Mouse (Mus musculus): ENCODE data around the gene Arx.

The Arx gene

DNA sequence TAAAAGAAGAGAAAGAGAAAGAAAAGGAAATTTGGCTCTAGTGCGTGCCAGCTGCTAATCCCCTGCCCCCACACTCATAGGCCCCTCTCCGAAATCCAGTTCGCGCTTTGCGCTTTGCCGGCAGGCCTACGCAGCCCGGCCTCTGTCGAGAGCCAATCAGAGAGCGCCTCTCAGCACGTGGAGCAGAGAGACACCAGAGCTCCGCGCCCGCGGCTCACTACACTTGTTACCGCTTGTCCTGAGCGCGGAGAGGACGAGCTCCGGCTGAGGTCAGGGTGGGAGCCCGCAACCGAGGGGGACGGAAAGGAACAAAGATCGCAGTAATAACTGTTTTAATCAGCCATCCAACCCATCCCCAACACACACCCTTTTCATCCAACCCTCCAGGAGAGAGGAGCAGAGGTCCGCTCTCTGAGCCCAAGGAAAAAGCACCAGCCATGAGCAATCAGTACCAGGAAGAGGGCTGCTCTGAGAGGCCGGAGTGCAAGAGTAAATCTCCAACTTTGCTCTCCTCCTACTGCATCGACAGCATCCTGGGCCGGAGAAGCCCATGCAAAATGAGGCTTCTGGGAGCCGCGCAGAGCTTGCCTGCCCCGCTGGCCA, at the start of gene Arx:
TSS of gene Arx (plus strand) at position 155 of the 603 bp plus-strand sequence.
- DNase-seq, result peak; percentile 44 to 75

DNA sequence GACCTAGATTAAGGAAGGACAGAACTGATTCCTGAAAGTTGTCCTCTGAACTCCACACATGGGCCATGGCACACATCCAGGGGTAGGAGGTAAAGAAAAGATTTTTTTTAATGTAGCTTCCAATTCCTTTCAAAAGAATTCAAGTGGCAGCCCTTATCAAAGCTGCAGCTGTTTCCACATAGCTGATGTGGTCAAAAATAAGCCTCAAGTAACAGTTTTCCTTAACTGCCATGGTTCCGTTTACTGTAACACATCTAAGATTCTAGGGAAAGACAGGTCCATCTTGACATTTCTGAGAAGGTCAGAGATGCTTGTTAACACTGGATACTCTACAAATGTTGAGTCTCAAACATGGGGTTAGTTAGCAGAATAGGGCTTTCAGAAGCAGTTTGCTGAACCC, 34.9 kb upstream of the Arx start:
- DNase-seq, result no peak

DNA sequence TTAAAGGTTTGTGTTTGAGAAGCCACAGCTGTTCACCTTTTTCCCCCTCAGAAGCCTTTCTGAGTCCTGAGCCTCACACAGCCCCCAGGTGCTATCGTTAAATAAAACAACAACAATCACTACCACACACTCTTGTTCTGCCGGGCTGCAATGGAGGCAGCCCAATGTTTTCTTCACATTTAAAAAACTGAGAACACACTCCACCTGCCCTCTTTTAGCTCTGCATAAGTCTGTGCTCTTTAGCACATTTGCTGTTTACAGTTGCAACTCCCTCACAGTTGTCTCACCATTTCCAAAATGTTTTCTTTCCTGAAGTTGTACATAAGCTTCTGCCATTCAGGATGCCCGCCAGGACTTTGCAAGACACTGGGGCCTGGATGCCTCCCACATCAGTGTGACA, 10.6 kb upstream of the Arx start:
- no peak for DNase-seq

DNA sequence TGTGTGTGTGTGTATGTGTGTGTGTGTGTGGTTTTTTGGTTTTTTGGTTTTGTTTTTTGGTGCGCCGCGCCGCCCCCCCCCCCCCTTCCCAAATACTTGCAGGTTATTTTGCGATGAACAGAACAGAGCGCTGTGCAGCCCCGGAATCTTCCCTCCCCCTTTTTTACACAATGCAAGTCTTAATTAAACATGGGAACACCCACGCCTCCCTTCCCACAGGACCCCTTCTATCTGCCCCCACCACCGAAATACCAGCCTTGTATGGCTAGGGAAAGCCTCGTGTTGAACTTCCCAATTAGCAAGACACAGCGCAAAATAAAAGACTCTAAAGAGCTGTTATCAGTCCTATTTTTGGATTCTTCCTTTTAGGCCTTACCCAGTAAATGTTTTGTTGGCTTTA, 6.3 kb upstream of the Arx start:
- no peak for DNase-seq

DNA sequence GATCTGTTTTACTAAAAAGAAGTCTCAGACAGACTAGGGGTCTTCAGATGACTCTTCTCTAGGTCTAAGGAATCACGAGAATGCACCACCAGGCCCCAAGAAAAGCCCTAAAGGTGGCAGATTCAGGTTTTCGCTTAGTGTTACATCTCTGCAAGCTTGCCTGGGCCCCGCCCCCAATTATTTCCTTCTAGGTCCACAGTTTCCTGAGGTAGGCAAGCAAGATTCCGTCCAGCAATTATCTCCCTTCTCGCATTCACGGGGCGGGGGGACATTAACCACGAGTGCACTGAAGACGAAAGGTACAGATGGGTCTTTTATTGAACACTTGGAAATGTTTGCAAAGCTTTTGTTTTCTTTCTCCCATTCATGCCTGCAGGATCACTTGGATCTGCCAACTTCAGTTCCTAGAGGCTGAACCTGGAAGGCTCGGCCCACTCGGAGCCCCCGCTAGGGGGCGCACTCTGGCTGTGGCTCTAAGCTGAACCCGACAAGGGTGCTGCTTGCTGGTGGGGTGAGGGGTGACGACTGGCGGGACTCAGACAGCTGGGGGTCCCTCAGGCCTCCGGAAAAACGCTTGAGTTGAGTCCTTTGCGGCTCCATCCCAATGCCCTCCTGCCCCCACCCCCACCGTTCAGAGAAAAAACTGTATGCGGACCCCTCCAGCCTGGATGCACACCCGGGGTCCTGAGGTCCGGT, 5.1 kb upstream of the Arx start:
- peak in 1 of 2 experiments; percentile 42 for DNase-seq

DNA sequence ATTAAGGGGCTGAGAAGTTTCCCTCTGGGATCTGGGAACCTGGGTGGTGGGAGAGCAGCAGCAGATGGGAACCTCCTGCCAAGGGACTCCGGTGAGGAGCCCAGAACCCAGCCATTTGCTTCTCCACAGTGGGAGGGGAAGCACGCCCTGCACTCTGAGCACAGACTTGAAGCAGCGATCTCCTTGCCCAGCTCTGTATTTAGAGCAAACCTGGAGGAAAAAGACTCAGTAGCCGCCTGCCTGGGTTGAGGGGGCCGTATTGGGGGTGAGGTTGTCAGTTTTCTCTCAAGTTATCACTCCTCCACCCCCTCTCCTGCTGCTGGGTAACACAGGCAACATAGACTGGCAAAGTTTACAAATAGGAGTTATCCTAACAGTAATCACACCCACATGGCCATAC, 4.5 kb upstream of the Arx start:
- DNase-seq, result no peak

DNA sequence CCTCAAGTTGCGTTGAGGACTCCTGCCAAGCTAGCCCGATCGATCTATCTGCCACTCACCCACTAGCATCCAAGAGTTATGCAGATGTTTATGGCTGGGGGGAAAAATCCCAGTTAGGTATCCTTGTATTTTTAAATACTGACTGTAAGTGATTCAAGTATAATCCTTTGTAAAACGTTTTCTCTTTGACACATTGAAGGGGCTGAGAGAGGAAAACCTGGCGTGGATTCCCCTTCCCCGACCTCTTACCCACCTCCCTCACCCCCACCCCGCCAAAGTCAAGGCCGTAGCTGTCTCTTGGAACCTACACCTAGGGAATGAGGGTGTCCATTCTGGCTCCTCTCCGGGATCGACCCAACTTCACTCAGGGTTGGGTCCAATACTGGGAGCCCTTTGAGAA, 1.2 kb upstream of the Arx start:
- DNase-seq, result no peak

DNA sequence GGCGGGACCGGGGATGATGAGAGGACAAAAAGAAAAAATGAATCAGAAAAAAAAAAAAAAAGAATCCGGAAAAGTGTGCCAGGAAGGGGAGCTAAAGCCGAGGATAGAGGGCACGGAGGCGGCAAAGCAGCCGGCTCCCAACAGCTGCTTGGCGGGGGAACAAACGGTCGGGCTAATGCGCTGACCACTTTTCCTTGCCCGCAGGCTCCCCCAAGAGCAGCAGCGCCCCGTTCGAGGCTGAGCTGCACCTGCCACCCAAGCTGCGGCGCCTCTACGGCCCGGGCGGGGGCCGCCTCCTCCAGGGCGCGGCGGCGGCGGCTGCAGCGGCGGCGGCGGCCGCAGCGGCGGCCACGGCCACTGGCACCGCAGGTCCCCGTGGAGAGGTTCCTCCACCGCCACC, 2.1 kb downstream of the Arx start:
- DNase-seq, result no peak

DNA sequence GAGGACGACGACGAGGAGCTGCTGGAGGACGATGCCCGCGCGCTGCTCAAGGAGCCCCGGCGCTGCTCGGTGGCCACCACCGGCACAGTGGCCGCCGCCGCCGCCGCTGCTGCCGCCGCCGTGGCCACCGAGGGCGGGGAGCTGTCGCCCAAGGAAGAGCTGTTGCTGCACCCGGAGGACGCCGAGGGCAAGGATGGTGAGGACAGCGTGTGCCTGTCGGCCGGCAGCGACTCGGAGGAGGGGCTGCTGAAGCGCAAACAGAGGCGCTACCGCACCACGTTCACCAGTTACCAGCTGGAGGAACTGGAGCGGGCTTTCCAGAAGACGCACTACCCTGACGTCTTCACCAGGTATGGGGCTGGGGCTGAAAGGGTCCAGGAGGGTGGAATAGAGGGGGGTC, 2.8 kb downstream of the Arx start:
- DNase-seq, result no peak

DNA sequence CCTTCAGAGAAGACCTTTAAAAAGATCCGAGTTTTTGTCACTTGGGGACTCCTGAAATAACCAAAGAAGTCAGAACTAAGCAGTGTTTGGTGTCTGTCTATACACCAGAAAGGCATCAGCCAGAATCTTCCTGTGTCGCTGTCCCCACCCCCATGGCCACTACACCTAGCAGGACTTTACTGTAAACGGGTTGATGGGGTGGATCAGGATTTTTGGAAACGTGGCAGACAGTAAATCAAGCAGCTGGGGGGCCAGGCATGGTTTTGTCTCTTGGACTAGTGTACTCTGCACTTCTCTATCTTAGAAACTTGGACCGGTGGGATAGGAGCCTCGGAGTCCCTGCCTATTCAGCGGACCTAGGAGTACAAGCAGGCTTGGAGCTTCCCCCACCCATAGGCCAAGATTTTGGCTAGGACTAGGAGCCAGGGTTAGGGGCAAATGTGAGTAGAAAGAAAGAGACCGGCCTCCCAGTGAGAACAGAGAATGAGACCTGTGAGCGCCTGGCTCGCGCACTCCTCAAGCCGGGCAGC, 3.7 kb downstream of the Arx start:
- DNase-seq, result no peak

DNA sequence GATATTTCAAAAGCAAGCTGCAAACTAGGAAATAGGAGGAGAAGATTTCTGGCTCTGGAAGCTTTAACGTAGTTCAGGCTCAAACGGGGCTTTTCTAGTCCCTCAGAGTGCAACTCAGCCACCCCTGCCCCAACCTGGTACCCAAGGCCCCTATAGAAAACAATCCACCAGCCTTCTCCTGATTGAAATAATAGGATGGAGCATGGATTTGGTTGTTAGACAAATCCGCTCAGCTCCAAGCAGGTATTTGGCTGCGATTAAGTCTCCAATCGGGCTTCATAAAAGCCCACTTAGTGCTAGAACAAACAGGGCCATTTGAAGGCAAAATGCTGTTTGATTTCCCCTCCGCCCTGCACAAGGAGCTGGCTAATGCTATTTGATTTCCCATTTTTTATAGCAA, 5.8 kb downstream of the Arx start:
- DNase-seq, result no peak

DNA sequence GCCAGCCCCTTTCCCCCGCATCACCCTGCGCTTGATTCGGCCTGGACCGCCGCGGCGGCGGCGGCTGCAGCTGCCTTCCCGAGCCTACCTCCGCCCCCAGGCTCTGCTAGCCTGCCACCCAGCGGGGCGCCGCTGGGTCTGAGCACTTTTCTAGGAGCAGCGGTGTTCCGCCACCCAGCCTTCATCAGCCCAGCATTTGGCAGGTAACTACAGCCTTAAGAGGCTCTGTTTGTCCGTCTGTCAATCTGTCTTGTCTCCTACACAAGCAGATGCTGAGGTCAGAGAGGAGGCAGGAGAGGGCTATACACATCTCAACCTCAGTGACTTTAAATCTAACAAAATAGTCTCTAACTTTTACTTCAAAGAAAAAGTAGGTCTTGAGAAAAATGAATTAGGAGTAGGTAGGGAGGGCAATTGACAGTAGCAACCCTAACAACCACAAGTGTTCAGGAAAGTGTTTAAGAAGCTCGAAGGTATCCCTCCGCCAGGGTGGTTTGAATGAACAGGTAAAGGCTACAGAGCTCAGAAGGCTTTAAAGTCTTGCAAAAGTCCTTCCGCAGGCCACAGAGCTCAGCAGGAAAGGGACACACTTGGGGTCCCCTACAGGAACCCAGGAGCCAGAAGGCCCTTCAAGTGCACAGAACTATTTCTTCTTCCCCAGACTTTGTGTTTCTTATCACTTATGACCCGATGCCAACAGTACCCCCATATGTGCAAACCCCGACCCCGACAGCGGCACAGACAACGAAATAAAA, 8.7 kb downstream of the Arx start:
- DNase-seq, result no peak

DNA sequence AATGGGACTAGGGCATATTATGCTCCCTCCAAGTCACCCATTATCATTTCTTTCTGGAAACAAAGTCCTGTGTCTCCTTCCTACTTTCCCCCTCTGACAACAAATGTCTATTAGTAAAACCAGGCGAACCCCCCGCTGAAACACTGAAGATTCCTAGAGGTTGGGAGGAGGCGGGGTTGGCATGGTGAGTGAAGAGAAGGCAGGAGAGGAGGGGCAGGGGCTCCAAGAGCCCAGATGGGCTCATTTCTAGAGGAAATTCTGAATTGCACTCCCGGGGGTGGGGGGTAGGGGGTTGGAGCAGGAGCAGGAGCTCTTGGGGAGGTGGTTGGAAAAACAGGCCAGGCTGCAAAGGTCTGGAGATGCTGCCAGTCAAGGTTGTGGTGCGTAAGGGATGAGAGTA, 9.6 kb downstream of the Arx start:
- no peak for DNase-seq

DNA sequence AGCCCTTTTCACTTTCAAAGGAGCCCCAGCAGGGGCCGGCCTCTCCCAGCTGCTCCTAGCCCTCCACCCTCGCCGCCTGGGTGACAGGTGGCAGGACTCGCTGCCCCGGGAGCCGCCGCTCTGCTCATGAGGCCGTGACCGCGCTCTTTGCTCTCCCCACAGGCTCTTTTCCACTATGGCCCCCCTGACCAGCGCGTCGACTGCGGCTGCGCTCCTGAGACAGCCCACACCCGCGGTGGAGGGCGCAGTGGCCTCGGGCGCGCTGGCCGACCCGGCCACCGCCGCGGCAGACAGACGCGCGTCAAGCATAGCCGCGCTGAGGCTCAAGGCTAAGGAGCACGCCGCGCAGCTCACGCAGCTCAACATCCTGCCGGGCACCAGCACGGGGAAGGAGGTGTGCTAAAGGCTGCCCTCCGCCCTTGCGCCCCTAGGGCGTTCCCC, 10.8 kb downstream of the Arx start:
- peak in 1 of 2 experiments; percentile 53 for DNase-seq

DNA sequence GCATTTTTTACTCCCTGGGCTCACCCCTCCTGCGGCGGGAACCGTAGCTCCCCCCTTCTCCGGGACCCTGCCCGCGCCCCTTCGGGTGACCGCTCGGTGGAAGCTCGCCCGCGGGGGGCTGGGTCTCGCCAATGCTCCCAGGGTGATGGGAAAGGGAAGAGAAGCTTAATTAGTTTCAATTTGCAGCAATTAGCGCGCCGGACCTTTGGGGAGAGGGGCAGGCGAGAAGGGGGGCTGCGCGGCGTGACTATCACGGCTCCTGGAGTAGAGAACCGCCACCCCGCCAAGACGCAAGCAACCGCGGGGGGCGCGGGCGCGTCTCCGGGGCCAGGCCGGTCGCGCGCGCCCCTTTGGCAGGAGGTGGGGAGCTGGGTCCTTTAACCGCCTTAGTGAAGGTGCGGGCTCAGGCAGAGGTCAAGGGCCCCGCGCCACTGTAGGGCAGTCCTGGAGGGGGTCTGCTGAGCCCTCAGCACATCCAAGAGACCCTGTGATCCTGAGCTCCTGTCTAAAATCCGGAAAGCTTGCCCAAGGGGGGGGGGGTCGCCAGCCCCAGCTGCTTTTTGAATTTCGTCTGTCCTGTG, 12.9 kb downstream of the Arx start:
- no peak for DNase-seq

DNA sequence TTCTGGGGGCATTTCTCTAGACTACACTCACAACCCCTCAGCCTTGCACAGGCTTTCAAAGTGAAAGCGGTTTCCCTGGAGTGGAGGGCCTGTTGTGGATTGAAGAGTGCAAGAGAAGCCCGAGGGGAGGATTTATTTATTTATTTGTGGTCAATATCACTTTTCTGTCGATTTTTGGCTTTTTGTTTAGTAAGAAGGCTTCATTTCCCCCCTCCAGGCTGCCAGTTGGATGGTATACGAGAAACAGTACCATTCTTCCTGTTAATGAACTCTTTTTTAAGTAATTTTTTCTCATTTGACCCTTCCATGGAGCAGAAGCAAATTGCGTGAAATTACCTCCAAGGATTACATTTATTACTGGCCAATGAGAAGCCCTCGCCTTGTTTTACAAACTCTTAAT, 13.5 kb downstream of the Arx start:
- no peak for DNase-seq

DNA sequence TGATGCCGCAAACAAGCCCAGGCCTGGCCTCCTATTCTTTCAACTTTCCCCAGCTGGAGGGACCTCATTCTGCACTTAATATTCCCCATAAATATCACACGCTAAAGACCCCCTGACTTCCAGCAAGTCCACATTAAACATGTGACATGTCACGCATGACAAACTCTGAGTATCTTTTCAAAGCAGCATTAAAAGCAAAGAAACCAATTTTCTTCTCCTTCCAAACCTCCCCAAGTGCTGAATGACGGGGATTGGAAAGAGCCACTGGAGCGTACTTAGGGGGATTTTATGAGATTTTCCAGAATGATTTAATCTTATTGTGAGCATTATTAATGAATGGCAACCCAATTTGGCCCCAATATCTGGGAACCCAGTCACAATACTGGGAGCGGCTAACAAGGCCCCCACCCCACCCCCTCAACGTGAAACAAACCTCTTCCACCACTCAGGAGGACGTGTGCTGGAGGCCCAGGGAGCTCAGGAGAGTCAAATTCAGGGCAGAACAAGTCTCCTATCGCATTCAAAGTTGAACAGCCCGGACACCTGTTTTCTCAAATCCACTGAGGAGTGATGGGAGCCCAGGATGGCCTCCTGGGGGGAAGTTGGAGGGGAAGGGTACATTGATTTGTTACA, 14.1 kb downstream of the Arx start:
- DNase-seq, result no peak

DNA sequence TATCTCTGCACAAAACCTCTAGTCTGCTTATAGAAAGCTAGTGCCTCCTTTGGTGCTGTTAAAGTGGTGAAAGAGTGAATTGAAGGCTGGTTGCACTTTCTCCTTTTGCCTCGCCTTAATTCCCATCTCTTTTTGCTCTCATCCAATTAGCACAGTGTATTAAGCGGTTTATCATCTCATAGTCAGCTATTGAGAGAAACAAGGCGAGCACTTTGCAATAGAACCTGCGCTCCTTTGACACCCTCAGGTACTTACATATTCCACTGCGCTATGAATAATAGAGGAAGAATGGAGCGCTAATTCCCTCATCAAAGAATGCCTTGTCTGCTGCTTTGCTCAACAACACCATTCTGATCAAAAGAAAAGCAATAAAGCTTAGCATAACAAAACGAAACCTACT, 15.6 kb downstream of the Arx start:
- DNase-seq, result no peak

DNA sequence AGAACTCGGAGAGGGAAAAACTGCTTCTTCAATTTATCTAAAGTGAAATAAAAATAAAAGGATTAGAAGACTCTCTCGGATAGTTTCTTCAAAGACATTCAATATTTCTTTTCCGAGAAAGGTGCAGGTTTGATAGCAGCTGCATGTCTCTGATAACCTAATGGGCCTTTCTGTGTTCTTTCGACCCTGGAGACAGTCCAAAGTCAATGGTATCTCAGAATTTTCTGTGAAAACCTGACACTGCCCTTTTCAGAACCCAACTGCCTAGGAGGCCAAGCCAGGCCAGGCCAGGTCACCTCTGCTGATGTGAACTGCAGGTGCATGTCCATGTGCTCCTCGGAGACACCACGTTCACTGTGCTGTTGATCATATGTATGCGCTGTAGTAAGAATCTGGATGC, 19.5 kb downstream of the Arx start:
- DNase-seq, result no peak

DNA sequence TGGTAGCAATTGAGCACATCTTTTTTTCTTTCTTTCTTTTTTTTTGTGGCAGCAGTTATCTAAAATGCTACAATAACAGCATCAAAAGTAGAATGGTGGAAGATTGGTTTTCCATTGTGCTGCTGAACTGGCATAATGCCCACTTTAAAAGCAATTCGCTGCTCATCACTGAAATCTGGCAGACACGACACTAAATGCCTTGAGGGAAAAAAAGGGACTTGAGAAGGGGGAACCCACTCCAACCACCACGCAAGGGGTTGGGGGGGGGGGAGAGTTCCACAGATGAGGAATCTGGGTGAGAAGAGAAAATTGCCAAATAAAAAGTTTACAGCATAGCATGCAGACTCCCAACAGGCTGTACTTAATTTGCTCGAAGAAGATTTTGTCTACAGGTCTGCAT, 31.3 kb downstream of the Arx start:
- no peak for DNase-seq

DNA sequence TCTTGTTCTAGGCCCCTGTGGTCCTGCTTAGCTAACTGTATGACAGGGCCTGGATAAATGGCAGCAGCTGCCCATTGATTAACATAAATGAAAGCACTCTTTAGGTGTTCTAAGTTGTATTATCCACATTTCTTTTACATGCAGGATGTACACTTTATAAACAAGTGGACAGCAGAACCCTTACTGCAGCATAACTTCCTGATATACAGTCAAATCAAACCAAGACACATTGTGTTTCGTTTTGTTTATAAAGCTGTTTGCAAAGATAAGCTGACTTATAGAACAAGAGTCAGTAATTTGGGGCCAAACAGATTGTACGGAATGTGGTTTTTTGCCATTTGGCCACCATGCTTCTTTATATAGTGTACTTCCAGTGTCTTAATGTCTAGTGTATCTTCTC, 33.7 kb downstream of the Arx start:
- DNase-seq, result no peak

DNA sequence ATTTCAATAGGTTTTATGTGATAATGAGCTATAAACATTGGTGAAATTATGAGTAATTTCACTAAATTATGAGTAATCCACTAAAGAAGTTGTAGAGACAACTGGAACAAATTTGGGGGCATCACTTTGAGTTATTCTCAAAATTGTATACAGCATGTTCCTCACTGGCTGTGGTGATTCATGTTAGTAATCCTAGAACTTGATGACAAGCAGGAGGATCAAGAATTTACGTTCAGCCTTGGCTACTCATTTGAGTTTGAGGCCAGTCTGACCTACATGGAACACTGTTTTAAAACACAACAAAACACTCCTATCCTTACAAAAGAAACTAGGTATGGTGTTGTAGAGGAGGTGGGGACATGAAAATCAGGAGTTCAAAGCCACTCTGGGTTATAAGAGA, 35.1 kb downstream of the Arx start:
- no peak for DNase-seq

All from kidney, postnatal 25 days (tissue).